Mouse (Mus musculus) urinary bladder, postnatal 25 days (tissue): Measurements from ENCODE around the gene Tspan18.

ENCODE experiments used
- DNase-seq: peaks from one replicate; pipeline ENCODE4 v3.0.0; 2022; ENCODE audit warnings: low spot score

Tspan18 gene

DNA sequence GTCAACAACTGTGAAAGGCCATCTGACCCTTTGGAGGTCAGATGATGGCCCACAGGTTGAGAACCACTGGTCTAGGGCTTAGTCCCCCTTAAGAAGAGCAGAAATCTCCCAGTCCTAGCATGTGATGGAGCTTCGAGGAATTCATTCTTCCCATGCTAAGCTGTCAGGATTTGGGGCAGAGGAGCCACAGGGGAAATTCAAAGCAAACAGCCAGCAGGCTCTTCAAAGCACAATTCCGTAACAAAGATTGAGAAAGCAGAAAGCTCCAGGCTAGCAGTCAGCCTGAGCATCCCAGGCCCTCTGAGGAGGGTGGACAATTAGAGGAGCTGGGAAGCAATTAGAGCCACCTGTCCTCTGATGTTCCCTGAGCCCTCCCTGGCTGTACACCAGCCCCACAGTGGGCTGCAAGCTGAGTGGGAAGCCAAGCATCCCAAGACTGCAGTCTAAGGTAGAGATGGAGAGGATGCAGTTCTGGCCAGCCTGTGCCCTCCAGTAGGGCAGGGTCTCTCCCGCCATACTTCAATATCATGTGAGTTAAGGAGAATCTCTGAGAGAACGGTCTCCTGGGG, 173.8 kb downstream of the Tspan18 start:
- no peak for DNase-seq

DNA sequence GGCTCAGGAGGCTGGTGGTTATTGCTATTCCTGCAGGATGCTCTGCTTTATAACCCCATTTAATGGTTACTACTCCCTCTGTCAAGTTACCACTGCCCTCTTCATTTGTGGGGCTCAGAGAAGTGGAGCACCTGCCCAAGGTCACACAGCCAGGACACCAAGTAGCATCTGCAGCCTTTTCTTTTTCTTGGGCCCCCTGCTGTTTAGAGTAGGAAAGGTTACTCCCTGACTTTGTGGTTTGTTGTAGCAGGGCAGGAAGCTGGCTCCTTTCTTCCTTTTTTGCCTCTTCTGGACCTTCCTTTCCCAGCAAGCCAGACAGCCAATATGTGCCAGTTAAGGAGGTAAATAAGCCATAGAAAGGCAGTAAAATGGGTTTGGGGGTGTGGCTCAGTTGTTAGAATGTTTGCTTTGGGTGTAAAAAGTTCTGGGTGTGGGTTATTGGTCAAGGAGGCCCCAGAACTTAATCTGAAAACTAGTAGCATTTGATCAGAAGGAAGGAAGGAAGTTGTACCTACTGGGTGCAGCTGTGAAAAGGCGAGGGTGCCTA, 179.7 kb downstream of the Tspan18 start:
- no peak for DNase-seq

DNA sequence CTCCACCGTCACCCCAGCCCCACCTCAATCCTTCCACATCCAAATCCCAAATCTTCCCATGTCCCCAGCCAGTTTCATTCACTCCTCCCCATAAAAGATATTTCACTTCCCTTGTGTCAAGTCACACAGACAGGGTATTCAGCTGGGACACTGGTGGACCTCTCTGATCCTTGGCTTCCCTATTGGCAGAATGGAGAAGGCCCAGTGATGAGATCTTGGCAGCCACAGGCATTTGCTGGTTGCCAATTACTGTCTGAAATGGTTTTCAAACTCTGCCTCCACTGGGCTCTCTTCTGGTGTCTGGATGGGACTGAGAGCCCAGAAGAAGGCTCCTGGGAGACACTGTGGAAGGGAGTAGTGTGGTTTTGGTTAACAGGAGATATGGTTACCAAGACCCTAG, 180.5 kb downstream of the Tspan18 start:
- no peak for DNase-seq

- DNase-seq: no peak
These were observed 181.3 kb downstream of the Tspan18 start for GRCm38 (mm10) chr2:93152883-93153491.

DNA sequence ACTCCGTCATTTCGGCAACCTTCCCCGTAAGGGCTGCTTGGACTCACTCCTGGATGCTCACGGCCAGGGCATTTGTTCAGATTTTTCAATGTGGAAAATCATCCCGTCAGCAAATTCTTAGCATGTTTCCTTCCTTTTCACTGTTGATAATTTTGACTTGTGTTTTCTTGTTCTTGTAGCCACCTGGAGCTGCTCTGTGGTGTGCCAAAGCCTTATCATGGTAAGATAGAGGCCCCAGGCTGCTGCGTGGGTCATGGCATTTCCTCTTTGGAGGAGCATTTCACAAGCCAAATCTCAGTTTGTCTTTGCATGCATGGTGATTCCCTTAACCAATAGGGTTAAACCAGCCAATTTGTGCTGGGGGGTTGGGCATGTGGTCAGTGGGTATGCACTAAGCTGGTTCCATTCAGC, 182.1 kb downstream of the Tspan18 start:
- DNase-seq: no peak
